Mouse (Mus musculus) liver, embryonic 14.5 days (tissue): ENCODE results near the gene Abhd16a.

Experiments
- CTCF ChIP-seq: IDR thresholded peaks from 2 replicates; pipeline ENCODE4 v1.5.1; 2016; ENCODE audit warnings: antibody characterized with exemption, low read depth, control low read depth
- EP300 ChIP-seq: IDR thresholded peaks from 2 replicates; pipeline ENCODE4 v1.6.1; 2016; ENCODE audit warnings: antibody characterized with exemption, low read depth

DNA sequence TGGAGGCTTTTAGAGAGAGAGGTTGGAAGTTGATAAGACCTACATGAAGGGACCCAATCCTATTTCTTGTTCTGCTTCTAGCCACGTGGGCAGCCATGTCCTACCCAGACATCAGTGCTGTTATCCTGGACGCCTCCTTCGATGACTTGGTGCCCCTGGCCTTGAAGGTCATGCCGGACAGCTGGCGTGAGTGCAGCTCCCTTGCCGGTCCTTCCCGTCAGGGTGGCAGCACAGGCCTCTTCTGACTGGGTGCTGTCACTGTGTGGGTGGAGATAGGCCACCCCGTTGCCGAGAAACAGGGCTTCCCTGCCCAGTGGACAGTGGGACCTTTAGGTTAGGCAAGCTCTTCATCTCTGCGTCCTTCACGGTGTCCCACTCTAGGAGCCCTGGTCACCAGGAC lies 12.1 kb downstream of the Abhd16a start:
- TF ChIP-seq CTCF, result no peak
- no peak for TF ChIP-seq EP300
